Mouse (Mus musculus): ENCODE measurements around the gene 4930415O20Rik.
A peak's percentile ranks its signal among the peaks of the same experiment; 100 is the strongest.

Gene 4930415O20Rik

GRCm38 (mm10) chr15:98570873-98571538 lies at the start of gene 4930415O20Rik, which contains the start of gene Ccnt1:
4930415O20Rik (plus strand) TSS chr15:98571004.
Ccnt1 (minus strand) TSS chr15:98570923.
- no peak for DNase-seq (ENCODE audit: low read depth, low spot score)

- no peak for DNase-seq (ENCODE audit: low read depth, low spot score)
These were observed 49.6 kb upstream of the 4930415O20Rik start for GRCm38 (mm10) chr15:98521245-98521644.

- no peak for DNase-seq (ENCODE audit: low read depth, low spot score)
These were observed 44.7 kb upstream of the 4930415O20Rik start for GRCm38 (mm10) chr15:98526057-98526456.

- DNase-seq (ENCODE audit: low read depth, low spot score): no peak
These were observed 43.6 kb upstream of the 4930415O20Rik start for GRCm38 (mm10) chr15:98527056-98527771.

- DNase-seq (ENCODE audit: low read depth, low spot score): no peak
These were observed 42.7 kb upstream of the 4930415O20Rik start for GRCm38 (mm10) chr15:98528066-98528563.

GRCm38 (mm10) chr15:98532281-98532680 lies 38.5 kb upstream of the 4930415O20Rik start:
- no peak for DNase-seq (ENCODE audit: low read depth, low spot score)

GRCm38 (mm10) chr15:98533035-98533531 lies 37.7 kb upstream of the 4930415O20Rik start:
- no peak for DNase-seq (ENCODE audit: low read depth, low spot score)

- DNase-seq (ENCODE audit: low read depth, low spot score): peak; percentile 99
These were observed 36.8 kb upstream of the 4930415O20Rik start, which contains the start of gene Kansl2 for GRCm38 (mm10) chr15:98533881-98534627. Kansl2 (minus strand) TSS chr15:98534264.

GRCm38 (mm10) chr15:98535921-98536320 lies 34.9 kb upstream of the 4930415O20Rik start:
- DNase-seq (ENCODE audit: low read depth, low spot score): no peak

GRCm38 (mm10) chr15:98536828-98537510 lies 33.8 kb upstream of the 4930415O20Rik start:
- DNase-seq (ENCODE audit: low read depth, low spot score): no peak

GRCm38 (mm10) chr15:98537923-98538322 lies 32.9 kb upstream of the 4930415O20Rik start:
- no peak for DNase-seq (ENCODE audit: low read depth, low spot score)

- DNase-seq (ENCODE audit: low read depth, low spot score): no peak
These were observed 29.7 kb upstream of the 4930415O20Rik start for GRCm38 (mm10) chr15:98541064-98541463.

- DNase-seq (ENCODE audit: low read depth, low spot score): no peak
These were observed 27.5 kb upstream of the 4930415O20Rik start for GRCm38 (mm10) chr15:98543341-98543740.

GRCm38 (mm10) chr15:98545151-98545550 lies 25.7 kb upstream of the 4930415O20Rik start:
- DNase-seq (ENCODE audit: low read depth, low spot score): no peak

GRCm38 (mm10) chr15:98546843-98547242 lies 24.0 kb upstream of the 4930415O20Rik start:
- DNase-seq (ENCODE audit: low read depth, low spot score): no peak

- no peak for DNase-seq (ENCODE audit: low read depth, low spot score)
These were observed 18.0 kb upstream of the 4930415O20Rik start for GRCm38 (mm10) chr15:98552758-98553157.

- DNase-seq (ENCODE audit: low read depth, low spot score): no peak
These were observed 14.9 kb upstream of the 4930415O20Rik start for GRCm38 (mm10) chr15:98555881-98556280.

- DNase-seq (ENCODE audit: low read depth, low spot score): no peak
These were observed 13.6 kb upstream of the 4930415O20Rik start for GRCm38 (mm10) chr15:98557186-98557585.

GRCm38 (mm10) chr15:98566973-98567277 lies 3.9 kb upstream of the 4930415O20Rik start:
- peak; percentile 4 for DNase-seq (ENCODE audit: low read depth, low spot score)

GRCm38 (mm10) chr15:98567278-98568134 lies 3.3 kb upstream of the 4930415O20Rik start:
- DNase-seq (ENCODE audit: low read depth, low spot score): peak; percentile 100

Data from mesoderm, embryonic 11.5 days (tissue).